Mouse (Mus musculus): ENCODE measurements around the gene Erp44.

Gene Erp44

DNA sequence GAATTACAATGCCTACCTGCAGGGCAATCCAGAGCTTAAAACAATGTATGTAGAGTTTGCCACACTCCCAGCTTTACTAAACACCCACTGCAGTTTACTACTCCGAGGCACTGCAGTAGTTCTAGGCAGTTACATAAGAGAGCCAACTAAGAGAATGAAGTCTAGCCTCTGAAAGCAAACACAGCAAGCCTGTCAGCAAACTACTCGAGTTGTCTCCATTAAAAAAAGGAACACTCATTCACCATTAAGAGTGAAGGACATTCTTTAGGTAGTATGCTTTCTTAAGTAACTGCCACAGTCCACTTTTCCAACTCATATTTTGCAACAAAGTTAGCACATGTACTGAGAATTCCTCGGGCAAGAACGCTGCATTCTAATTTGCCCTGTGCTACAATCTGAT is 40.3 kb downstream of the Erp44 start:
- no peak for DNase-seq (ENCODE audit: low spot score in 2 of 2)

DNA sequence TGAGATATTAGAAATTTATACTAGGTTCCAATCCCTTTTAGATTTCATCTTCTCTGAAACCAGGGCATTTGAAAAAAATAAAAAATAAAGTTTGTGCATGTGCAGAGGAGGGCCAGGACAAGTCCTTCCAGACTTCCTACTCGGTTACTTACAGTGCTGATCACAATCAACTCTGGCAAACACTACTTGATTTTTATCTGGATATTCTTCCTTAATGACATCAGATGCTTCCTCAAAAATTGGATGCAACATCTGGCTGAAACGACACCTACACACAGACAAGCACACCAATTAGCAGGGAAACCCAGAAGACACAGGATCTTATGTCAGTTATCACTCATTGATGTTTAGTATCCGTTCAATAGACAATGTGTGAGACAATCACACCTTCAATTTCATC is 42.6 kb downstream of the Erp44 start:
- no peak for DNase-seq (ENCODE audit: low spot score in 2 of 2)

DNA sequence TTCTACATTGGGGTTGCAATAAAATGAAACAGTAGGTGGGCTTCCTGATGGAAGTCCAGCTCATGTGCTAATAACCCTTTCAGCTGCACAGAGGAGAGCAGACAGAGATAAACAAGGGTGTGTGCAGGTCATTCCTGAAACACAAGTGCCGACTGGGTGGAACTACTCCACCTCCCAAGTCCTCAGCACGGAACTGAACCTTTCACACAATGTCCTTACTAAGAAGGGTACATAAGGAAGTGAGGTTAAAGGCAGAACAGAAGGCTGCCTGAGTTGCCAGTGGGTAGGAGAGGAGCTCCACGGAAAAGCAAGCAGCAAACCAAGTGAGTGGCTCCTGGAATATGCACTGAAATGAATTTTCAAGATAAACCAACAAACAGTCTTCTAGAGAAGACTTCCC is 52.6 kb downstream of the Erp44 start:
- no peak for DNase-seq (ENCODE audit: low spot score in 2 of 2)

DNA sequence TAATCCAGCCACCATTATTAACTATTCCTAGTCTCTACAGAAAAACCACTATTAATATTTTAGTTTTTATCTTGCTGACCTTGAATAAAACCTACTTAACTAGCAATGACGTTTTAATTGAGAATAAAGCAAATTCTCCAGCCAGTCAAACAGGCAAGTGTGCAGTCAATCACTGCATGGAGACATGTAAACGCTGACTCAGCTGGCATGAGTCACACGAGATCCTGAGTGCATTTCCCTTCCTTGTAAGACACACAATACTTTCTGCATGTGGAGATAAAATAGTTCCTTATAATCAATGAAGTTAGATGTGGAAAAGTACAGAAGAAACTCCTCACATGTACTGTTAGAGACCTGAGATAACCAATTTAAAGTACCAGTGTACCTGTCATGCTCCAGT is 53.8 kb downstream of the Erp44 start:
- no peak for DNase-seq (ENCODE audit: low spot score in 2 of 2)

DNA sequence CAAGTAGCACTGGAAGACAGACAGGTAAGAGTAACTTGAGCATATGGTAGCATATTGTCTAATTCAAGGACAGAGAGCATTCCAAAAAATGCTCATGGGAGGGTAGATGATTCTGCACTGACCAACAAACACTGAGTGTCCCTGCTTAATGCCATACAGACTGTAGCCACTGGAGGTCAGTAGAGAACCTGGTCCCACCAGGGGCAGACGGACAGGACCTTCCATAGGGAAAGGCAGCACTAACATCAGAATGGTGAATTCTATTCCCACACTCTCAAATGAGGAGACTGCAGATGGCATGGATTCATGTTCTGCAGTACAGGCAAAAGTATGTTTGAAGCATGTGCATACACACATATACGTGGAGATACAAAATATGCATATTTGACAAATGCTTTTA is 54.2 kb downstream of the Erp44 start:
- DNase-seq (ENCODE audit: low spot score in 2 of 2), result peak; percentile 46 to 64

DNA sequence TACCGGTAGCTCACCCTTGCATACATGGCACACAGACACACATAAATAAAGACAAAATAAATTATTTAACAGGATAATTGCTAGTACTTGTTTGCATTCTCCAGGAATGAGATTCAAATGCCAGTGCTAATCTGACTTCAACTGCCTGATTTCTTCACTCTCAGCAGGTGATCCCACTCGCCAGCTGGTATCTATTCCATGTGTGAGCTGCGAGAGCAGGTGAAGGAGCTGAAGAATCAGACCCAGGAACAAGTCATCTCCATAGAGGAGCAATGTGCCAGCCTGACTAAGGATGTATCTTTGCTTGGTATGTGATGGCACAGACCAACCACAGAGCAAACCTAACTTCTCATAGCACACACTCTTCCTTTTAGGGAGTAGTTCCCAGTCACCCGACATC is 75.8 kb downstream of the Erp44 start:
- DNase-seq (ENCODE audit: low spot score in 2 of 2), result no peak

DNA sequence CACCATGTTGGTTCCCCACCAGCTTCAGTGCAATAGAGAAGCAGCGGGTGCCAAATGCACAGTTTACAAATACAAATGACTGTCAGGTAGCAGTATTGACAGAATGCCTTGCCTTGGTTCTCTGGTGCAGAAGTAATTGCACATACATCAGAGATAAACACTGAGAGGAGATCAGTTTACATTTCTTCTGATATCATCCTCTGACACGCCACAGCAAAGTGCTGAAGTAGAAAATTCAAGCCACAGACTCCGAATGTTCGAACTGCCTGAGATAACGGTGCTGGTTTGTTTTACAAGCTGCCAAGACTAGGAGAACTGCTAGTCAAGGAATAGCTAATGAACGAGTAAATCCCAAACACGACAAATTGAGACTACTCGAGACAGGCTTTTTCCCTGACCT is 80.9 kb downstream of the Erp44 start:
- DNase-seq (ENCODE audit: low spot score in 2 of 2), result no peak

DNA sequence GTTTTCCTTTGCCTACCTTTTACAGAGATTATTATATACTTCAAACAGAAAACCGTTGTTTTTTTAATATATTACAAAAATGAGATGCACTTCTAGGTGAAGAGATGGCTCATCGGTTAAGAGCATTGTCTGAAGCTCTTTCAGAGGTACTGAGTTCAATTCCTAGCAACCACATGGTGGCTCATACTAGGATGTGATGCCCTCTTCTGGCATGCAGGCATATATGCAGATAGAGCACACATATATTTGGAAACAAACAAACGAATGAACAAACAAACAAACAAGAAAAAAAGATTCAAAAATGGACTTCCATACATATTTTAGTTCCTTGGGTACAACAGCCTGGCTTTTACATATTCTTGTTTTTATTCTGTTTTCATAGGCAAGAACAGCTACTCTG is 81.4 kb downstream of the Erp44 start:
- DNase-seq (ENCODE audit: low spot score in 2 of 2), result no peak

DNA sequence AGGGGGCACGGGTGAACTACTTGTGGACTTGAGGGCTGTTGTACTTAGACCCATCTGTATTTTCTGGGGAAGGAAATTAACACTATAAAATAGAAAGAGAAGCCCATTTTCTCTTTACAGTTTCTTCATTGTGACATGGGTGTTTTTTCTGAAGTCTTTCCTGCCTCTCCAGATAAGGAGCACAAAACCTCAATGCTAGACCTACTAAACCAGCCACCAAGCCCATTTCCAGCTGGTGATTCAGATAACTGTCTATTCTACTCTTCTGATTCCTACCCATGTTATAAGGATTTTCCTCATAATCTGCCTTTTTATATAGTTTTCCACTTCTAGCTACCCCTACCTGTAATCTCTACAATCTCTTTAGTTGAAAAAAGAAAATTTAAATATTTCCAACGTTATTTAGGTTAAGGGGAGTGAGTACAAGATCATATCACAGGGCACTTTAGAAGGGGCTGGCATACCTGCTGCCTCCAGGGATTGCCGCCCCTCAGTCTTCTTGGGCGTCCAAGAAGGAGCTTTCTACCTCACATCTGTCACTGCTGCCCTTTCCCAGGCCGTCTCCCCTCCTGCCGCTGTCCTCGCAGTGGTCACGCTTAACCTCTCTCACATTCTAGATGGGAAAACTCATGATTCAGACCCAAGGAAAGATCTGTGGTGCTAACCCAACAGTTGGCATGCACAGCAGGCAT is 97.1 kb downstream of the Erp44 start:
- no peak for DNase-seq (ENCODE audit: low spot score in 2 of 2)

DNA sequence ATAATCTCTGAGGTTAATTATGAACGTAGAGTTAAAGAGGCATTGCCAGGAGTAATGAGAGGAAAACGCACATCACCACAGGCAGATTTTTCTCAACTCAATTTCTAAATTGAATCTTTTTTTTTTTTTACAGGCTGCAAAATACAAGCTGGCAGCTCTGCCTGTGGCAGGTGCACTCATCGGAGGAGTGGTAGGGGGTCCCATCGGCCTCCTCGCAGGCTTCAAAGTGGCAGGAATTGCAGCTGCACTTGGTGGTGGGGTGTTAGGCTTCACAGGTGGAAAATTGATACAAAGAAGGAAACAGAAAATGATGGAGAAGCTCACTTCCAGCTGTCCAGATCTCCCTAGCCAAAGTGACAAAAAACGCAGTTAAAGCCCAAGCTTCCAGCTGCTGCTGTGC is 98.0 kb downstream of the Erp44 start:
- DNase-seq (ENCODE audit: low spot score in 2 of 2), result no peak

DNA sequence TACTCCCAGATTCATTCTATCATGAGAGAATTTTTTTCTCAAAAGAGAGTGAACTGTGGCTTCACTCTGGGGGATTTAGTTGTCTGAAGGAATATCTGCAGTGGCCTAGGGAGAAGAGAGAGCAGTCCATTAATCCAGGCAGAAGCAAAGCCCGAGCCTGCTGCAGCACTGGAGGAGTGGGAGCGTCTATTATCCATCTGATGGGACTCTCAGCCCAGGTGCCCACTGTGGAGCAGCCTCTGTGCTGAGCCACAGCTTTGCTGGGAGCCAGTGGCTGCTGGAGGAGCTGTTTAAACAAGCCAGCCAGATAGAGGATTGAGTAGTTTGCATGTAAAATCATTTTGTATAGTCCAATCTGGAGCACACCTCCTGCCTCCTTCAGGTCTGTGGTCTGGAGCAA is 98.4 kb downstream of the Erp44 start:
- no peak for DNase-seq (ENCODE audit: low spot score in 2 of 2)

DNA sequence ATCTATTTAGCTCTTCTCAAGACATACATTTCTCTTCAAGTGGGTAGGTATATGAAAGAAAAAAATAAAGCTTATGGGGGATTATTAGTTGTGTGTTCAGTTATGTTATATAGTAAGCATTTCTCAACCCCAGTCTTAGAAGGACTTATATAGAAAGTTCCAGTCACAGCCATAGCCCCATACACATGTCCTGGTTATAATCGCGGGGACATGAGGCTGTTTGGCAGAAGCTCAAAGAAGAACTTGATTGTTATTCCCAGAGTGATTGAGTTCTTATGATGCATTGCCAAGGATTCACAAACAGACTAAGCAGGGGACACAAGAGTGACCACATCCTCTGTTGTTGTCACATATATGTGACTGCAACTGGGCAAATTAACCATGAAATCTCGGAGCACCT is 103.7 kb downstream of the Erp44 start:
- DNase-seq (ENCODE audit: low spot score in 2 of 2), result no peak

DNA sequence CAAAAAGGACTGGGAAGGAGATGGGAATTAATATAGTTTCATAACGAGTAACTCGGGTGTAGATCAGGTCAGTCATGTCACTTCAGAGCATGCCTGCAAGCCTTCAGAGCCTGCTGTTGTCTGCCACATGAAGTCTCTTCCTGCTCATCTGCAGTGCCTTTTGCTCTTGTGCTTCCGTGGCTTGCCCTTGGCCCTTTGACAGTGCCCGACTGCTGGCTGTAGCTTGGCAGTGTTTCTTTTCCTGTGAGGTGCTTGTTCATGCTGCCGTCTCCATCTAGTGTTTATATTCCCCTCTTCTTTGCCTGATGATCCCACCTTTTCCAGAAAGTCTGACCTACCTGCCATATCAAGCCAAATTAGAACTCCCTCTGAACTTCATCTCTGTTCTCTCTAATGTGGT is 115.5 kb downstream of the Erp44 start:
- no peak for DNase-seq (ENCODE audit: low spot score in 2 of 2)

DNA sequence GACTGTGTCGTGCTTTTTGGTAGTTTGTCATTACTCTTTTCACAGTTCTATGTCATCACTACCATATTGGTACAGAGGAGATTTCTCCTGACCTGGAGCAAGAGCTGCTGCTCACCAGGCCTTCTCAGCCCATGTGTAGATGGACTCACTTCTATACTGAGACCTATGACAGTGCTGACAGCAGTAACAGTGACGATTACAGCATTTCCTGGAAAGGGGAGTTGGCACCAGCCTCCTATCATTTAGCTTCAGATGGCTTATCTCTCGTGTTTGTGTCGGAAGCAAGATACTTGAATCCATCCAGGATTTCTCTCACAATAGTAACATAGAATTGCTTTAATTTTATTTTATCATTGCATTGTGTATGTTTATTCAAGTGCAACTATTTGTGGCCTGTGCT is 119.0 kb downstream of the Erp44 start:
- DNase-seq (ENCODE audit: low spot score in 2 of 2), result no peak

DNA sequence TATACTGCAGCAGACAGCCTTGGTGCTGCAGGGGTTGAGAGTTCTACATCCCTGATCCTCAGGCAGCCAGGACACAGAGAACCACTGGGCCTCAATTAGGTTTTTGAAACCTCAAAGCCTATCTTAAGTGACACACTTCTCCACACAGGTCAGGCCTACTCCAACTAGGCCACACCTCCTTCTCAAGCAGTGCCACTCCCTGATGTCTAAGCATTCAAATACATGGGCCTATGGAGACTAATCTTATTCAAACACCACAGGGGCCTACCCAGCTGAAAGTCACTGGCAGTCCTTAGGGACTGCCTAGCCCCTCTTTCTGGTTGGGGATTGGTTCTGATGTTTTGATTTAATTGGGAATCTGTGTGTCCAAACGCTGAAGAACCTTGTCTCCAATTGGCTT is 123.5 kb downstream of the Erp44 start:
- no peak for DNase-seq (ENCODE audit: low spot score in 2 of 2)

DNA sequence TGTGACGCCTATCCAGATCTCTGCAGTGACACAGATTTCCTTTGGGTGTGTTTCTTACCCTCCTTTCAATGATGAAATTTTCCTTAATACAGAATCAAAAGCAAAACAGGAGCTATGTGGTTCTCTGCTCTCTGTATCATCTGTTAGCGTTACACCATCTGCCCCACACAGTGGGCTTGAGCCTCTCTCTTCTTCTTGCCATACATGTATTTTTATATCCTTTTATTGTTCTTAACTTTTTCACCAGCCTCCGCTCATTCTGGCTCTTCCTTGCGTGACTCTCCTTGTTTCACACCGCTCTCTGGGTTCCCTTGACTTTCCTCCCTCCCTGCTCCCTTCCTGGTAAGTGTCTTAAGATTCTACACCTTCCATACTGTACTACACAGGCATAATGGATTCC is 126.1 kb downstream of the Erp44 start:
- peak in 1 of 2 experiments; percentile 54 for DNase-seq (ENCODE audit: low spot score in 2 of 2)

DNA sequence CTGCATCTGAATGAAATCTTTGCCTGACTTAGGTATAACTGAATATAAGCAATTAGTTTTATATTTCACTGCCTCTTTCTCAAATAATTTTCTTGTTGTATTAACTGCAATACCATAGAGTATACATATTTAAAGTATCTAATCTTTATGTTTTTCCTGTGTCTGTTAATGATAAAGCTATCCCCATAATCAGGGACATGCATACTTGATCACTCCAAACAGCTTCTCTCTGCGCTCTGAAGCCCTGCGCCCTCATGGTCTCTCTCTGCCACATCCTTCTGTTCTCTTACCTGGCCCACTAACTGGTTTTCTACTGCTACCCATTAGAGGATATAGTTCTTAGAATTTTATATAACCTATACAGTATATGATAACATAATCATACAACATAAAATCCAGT is 129.9 kb downstream of the Erp44 start:
- no peak for DNase-seq (ENCODE audit: low spot score in 2 of 2)

Data from right cerebral cortex, postnatal 10 days (tissue).